Mouse (Mus musculus): ENCODE results near the gene Hist1h4b. TPM values are rescaled to one million over a fixed set of nuclear protein-coding genes. Genes with fewer than 3 reads are reported as not detected.
"Not testable (repeated sequence)": the region's sequence is repeated elsewhere in the genome, so short reads cannot be mapped to it uniquely, and the experiment has no call there.

Gene Hist1h4b
- polyA plus RNA-seq, 1 experiment from 2014 or later = 1.8 TPM

DNA sequence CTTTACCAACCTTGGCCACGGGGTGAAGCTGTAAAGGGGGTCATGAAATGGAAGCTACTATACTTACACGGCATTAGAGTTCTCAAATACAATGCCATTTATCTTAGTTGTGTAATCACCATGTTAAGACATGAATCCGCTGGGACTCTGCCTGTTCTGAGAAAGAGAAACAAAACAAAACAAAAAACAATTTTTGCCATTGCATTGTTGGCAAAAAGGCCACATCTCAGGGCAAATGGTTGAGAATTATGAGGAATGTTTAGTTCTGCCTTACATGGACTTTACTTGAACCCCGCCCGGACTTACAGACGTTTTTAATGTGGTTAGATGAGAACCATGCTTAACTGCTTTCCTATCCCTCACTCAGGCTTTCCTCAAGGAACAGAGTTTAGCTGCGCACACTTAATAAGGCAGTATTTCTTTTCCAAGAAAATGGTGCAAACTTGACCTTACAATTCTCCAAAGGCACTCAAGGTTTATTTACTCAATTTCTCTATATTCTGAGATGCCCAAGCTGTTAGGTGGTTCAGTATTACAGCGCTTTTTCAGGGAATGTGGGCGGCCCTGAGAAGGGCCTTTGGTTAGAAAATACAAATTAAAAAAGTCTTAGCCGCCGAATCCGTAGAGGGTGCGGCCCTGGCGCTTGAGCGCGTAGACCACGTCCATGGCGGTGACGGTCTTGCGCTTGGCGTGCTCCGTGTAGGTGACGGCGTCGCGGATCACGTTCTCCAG lies 3.6 kb downstream of the Hist1h4b start:
- WGBS = 2% methylated on average over 18 of the region's 27 CpGs
- Histone ChIP-seq H3K9me3 (replicated peaks; ENCODE audit: control insufficient read depth, low read length, poor library complexity, severe bottlenecking) (no peaks in the 10 kb centered on the region), H3K9ac (ENCODE audit: low read depth, low read length) (peak overlapping the region; percentile 57), H3K4me2 (ENCODE audit: low read length) (peak overlapping the region; percentile 82), H3K36me3 (ENCODE audit: control insufficient read depth, insufficient read depth, low read length) (no peaks in the 10 kb centered on the region), H3K4me3 (ENCODE audit: low read depth, low read length) (peak overlapping the region; percentile 44), H3K27me3 (ENCODE audit: control insufficient read depth, insufficient read depth, low read depth, low read length) (no peaks in the 10 kb centered on the region), H3K27ac (ENCODE audit: low read length) (peak overlapping the region; percentile 82), H3K4me1 (ENCODE audit: control insufficient read depth, insufficient read depth, low read length) (peaks cover 30% of the 10 kb centered on the region)
- ATAC-seq = peak; percentile 40

DNA sequence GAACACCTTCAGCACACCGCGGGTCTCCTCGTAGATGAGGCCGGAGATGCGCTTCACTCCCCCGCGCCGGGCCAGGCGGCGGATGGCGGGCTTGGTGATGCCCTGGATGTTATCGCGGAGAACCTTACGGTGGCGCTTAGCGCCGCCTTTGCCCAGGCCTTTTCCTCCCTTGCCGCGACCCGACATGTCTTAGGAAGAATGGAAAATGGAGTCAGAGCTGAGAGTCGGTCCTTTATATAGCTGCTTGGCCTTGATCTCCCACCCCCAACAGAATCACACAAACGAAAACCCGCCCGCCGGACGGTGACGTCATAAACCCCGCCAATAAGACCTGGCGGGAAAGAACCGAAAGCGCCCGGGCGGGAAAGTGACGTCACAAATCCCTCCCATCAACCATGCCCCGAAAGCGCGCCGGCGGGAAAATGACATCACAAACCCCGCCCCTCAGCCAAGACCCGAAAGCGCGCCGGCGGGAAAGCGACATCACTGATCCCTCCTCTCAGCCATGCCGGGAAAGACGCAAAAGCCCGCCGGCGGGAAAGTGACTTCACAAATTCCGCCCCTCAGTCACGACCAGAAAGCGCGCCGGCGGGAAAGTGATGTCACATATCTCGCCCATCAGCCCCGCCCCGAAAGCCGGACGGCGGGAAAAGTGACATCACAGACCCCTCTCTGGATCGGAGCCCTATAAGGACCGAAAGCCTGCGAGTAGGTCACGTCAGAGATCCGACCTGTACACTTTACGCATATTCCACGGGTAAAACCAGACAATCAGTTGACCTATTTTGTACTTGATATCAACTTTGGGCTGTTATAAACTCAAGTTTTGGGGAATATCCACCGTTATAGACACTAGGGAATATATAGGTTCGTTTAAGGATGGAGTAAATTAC lies 4.4 kb downstream of the Hist1h4b start, which contains the start of gene Hist1h4a:
TSS of gene Hist1h4a (minus strand) at position 259 of the 893 bp plus-strand sequence.
- Histone ChIP-seq H3K4me2 (ENCODE audit: low read length) (peak within 1 kb of the TSS; percentile 82), H3K27ac (ENCODE audit: low read length) (peak within 1 kb of the TSS; percentile 82), H3K36me3 (ENCODE audit: control insufficient read depth, insufficient read depth, low read length) (no peaks in the 10 kb centered on the region), H3K4me3 (ENCODE audit: low read depth, low read length) (peak within 1 kb of the TSS; percentile 44), H3K27me3 (ENCODE audit: control insufficient read depth, insufficient read depth, low read depth, low read length) (no peaks in the 10 kb centered on the region), H3K9ac (ENCODE audit: low read depth, low read length) (peak within 1 kb of the TSS; percentile 57), H3K4me1 (ENCODE audit: control insufficient read depth, insufficient read depth, low read length) (peaks cover 30% of the 10 kb centered on the region), H3K9me3 (replicated peaks; ENCODE audit: control insufficient read depth, low read length, poor library complexity, severe bottlenecking) (no peaks in the 10 kb centered on the region)
- peak; percentile 83 for ATAC-seq
- WGBS = under 1% methylated on average over 61 of the region's 72 CpGs

- H3K4me1 ChIP-seq (ENCODE audit: control insufficient read depth, insufficient read depth, low read length) = peaks cover 30% of the 10 kb centered on the region
- peak within 1 kb of the TSS; percentile 49 for H3K4me3 ChIP-seq (ENCODE audit: low read depth, low read length)
- H3K9me3 ChIP-seq (replicated peaks; ENCODE audit: control insufficient read depth, low read length, poor library complexity, severe bottlenecking); H3K36me3 ChIP-seq (ENCODE audit: control insufficient read depth, insufficient read depth, low read length); H3K27me3 ChIP-seq (ENCODE audit: control insufficient read depth, insufficient read depth, low read depth, low read length): not testable (repeated sequence)
- peak; percentile 67 for ATAC-seq
- peak within 1 kb of the TSS; percentile 82 for H3K4me2 ChIP-seq (ENCODE audit: low read length)
- peak within 1 kb of the TSS; percentile 82 for H3K27ac ChIP-seq (ENCODE audit: low read length)
- peak within 1 kb of the TSS; percentile 38; the same call in 1 of the 2 replicates for H3K9ac ChIP-seq (ENCODE audit: low read depth, low read length)
- under 1% methylated on average over 27 of the region's 52 CpGs for WGBS
Measured at GRCm38 (mm10) chr13:23761871-23762821, 5.3 kb downstream of the Hist1h4b start, which contains the start of gene Hist1h3a. TSS of gene Hist1h3a (minus strand) at chr13:23762386.

DNA sequence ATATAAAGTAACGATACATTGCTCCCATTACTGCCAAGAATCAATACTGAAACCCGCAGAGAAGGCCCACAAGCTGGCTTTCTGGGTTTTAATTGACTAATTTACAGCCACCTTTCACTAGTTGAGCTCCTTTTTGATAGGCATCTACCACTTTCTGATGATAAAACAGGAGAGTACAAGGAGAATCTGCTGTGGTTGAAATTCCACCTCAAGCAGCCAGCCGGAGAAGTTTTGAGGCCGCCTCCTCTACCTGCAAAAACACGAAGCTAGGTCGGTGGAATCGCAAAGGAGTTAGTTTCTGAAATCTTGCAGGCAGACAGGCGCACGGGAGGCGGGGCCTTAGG lies 6.4 kb downstream of the Hist1h4b start:
- Histone ChIP-seq H3K9ac (ENCODE audit: low read depth, low read length) (peak overlapping the region; percentile 22; the same call in 1 of the 2 replicates), H3K4me1 (ENCODE audit: control insufficient read depth, insufficient read depth, low read length) (peaks cover 25% of the 10 kb centered on the region), H3K36me3 (ENCODE audit: control insufficient read depth, insufficient read depth, low read length) (no peaks in the 10 kb centered on the region), H3K4me2 (ENCODE audit: low read length) (peak overlapping the region; percentile 82), H3K27ac (ENCODE audit: low read length) (peak overlapping the region; percentile 67), H3K9me3 (replicated peaks; ENCODE audit: control insufficient read depth, low read length, poor library complexity, severe bottlenecking) (no peaks in the 10 kb centered on the region), H3K4me3 (ENCODE audit: low read depth, low read length) (peak overlapping the region; percentile 49), H3K27me3 (ENCODE audit: control insufficient read depth, insufficient read depth, low read depth, low read length) (no peaks in the 10 kb centered on the region)
- ATAC-seq = no peak
- WGBS = under 1% methylated on average over 10 of the region's 10 CpGs

DNA sequence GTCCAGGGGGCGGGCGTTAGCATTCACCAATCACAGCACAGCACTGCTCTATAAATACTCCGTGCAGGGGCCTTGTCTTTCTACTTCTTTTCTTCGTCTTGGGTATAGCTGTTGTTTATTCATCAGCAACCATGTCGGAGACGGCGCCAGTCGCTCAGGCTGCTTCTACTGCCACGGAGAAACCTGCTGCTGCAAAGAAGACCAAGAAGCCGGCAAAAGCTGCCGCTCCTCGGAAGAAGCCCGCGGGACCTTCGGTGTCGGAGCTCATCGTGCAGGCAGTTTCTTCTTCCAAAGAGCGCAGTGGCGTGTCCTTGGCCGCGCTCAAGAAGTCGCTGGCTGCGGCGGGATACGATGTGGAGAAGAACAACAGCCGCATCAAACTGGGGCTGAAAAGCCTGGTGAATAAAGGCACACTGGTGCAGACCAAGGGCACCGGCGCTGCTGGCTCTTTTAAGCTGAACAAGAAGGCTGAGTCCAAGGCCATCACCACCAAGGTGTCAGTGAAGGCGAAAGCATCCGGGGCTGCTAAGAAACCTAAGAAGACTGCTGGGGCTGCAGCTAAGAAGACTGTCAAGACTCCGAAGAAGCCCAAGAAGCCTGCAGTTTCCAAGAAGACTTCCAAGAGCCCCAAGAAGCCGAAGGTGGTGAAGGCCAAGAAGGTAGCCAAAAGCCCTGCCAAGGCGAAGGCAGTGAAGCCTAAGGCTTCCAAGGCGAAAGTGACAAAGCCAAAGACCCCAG lies 6.9 kb downstream of the Hist1h4b start, which contains the start of gene Hist1h1a:
TSS of gene Hist1h1a (plus strand) at position 81 of the 738 bp plus-strand sequence.
- no peaks in the 10 kb centered on the region for H3K36me3 ChIP-seq (ENCODE audit: control insufficient read depth, insufficient read depth, low read length)
- H3K9ac ChIP-seq (ENCODE audit: low read depth, low read length) = peak within 1 kb of the TSS; percentile 64
- peaks cover 25% of the 10 kb centered on the region for H3K4me1 ChIP-seq (ENCODE audit: control insufficient read depth, insufficient read depth, low read length)
- no peaks in the 10 kb centered on the region for H3K27me3 ChIP-seq (ENCODE audit: control insufficient read depth, insufficient read depth, low read depth, low read length)
- no peaks in the 10 kb centered on the region for H3K9me3 ChIP-seq (replicated peaks; ENCODE audit: control insufficient read depth, low read length, poor library complexity, severe bottlenecking)
- 3% methylated on average over 34 of the region's 34 CpGs for WGBS
- H3K4me2 ChIP-seq (ENCODE audit: low read length) = peak within 1 kb of the TSS; percentile 82
- H3K4me3 ChIP-seq (ENCODE audit: low read depth, low read length) = peak within 1 kb of the TSS; percentile 49
- peak within 1 kb of the TSS; percentile 67 for H3K27ac ChIP-seq (ENCODE audit: low read length)
- ATAC-seq = peak; percentile 73

GRCm38 (mm10) chr13:23764324-23765171 lies 7.7 kb downstream of the Hist1h4b start:
- Histone ChIP-seq H3K4me2 (ENCODE audit: low read length) (peak overlapping the region; percentile 82), H3K36me3 (ENCODE audit: control insufficient read depth, insufficient read depth, low read length) (no peaks in the 10 kb centered on the region), H3K4me3 (ENCODE audit: low read depth, low read length) (peak overlapping the region; percentile 49), H3K9me3 (replicated peaks; ENCODE audit: control insufficient read depth, low read length, poor library complexity, severe bottlenecking) (no peaks in the 10 kb centered on the region), H3K27ac (ENCODE audit: low read length) (peak overlapping the region; percentile 67), H3K27me3 (ENCODE audit: control insufficient read depth, insufficient read depth, low read depth, low read length) (no peaks in the 10 kb centered on the region), H3K4me1 (ENCODE audit: control insufficient read depth, insufficient read depth, low read length) (peaks cover 25% of the 10 kb centered on the region), H3K9ac (ENCODE audit: low read depth, low read length) (peak overlapping the region; percentile 64)
- ATAC-seq = no peak
- WGBS = 33% methylated on average over 12 of the region's 12 CpGs

GRCm38 (mm10) chr13:23765172-23765513 lies 8.3 kb downstream of the Hist1h4b start:
- Histone ChIP-seq H3K36me3 (ENCODE audit: control insufficient read depth, insufficient read depth, low read length) (no peaks in the 10 kb centered on the region), H3K4me3 (ENCODE audit: low read depth, low read length) (no peak overlapping the region), H3K4me1 (ENCODE audit: control insufficient read depth, insufficient read depth, low read length) (peaks cover 21% of the 10 kb centered on the region), H3K27me3 (ENCODE audit: control insufficient read depth, insufficient read depth, low read depth, low read length) (no peaks in the 10 kb centered on the region), H3K9ac (ENCODE audit: low read depth, low read length) (no peak overlapping the region), H3K9me3 (replicated peaks; ENCODE audit: control insufficient read depth, low read length, poor library complexity, severe bottlenecking) (no peaks in the 10 kb centered on the region), H3K27ac (ENCODE audit: low read length) (no peak overlapping the region), H3K4me2 (ENCODE audit: low read length) (no peak overlapping the region)
- no peak for ATAC-seq
- WGBS = 68% methylated on average over 1 of the region's 1 CpGs
